Mouse (Mus musculus) intestine, embryonic 15.5 days (tissue): Measurements from ENCODE around the gene Olfr1115. TPM values are rescaled to one million over a fixed set of nuclear protein-coding genes. Genes with fewer than 3 reads are reported as not detected.
"Not testable (repeated sequence)": the region's sequence is repeated elsewhere in the genome, so short reads cannot be mapped to it uniquely, and the experiment has no call there.

Source experiments
- ATAC-seq: fragments of 200-750 bp; cut with Nextera tagmentation; 2 replicates; pipeline ENCODE4 v1.8.0; 2017; ENCODE audit warnings: moderate TSS enrichment, moderate library complexity
- H3K27ac ChIP-seq: fragments of 300-500 bp; sonication (generic); 2 replicates; pipeline ENCODE4 v1.5.1; 2015; ENCODE audit warnings: mild to moderate bottlenecking, inconsistent platforms
- H3K27me3 ChIP-seq: fragments of 300-500 bp; sonication (generic); replicated peaks from 2 replicates; pipeline ENCODE4 v1.6.1; 2015; ENCODE audit warnings: inconsistent platforms
- H3K36me3 ChIP-seq: fragments of 300-500 bp; sonication (generic); 2 replicates; pipeline ENCODE4 v1.6.1; 2015; ENCODE audit warnings: inconsistent platforms
- H3K4me1 ChIP-seq: fragments of 300-500 bp; sonication (generic); replicated peaks from 2 replicates; pipeline ENCODE4 v1.6.1; 2015; ENCODE audit warnings: inconsistent platforms
- H3K4me2 ChIP-seq: fragments of 300-500 bp; sonication (generic); replicated peaks from 2 replicates; pipeline ENCODE4 v1.6.1; 2015; ENCODE audit warnings: mild to moderate bottlenecking, inconsistent platforms
- H3K4me3 ChIP-seq: fragments of 300-500 bp; sonication (generic); replicated peaks from 2 replicates; pipeline ENCODE4 v1.5.1; 2015; ENCODE audit warnings: inconsistent platforms
- H3K9ac ChIP-seq: fragments of 300-500 bp; sonication (generic); 2 replicates; pipeline ENCODE4 v1.6.1; 2015; ENCODE audit warnings: inconsistent platforms
- H3K9me3 ChIP-seq: fragments of 300-500 bp; sonication (generic); 2 replicates; pipeline ENCODE4 v1.6.1; 2016; ENCODE audit warnings: inconsistent platforms
- WGBS: fragments of 180-500 bp; shearing (Covaris S2); methylation state at CpG from one replicate; pipeline ENCODE4 v1.1.7; 2015; 5-methylcytosine and 5-hydroxymethylcytosine counted together
- polyA plus RNA-seq: library from polyadenylated mRNA; unstranded; fragments of >200 nt; fragmentation: Nextera tagmentation; extraction: Ambion mirVana; gene quantifications from 2 replicates; pipeline ENCODE4 v1.2.1, GENCODE M21; 2015

Gene Olfr1115
- polyA plus RNA-seq: not detected in 2 replicates

GRCm38 (mm10) chr2:87247713-87248112, at the start of gene Olfr1115:
TSS of gene Olfr1115 (plus strand) at chr2:87248013.
- 87% methylated on average over 2 of the region's 2 CpGs for WGBS
- Histone ChIP-seq H3K36me3 (no peaks in the 10 kb centered on the region), H3K4me1 (no peaks in the 10 kb centered on the region), H3K9ac (no peak within 1 kb of the TSS), H3K4me3 (no peak within 1 kb of the TSS), H3K4me2 (no peak within 1 kb of the TSS), H3K27me3 (no peaks in the 10 kb centered on the region), H3K9me3 (no peaks in the 10 kb centered on the region), H3K27ac (no peak within 1 kb of the TSS)
- ATAC-seq: no peak

GRCm38 (mm10) chr2:87208670-87209069, 39.1 kb upstream of the Olfr1115 start, which contains the start of gene Olfr1113:
TSS of gene Olfr1113 (plus strand) at chr2:87208970.
- H3K9me3 ChIP-seq: no peaks in the 10 kb centered on the region
- no peak within 1 kb of the TSS for H3K9ac ChIP-seq
- H3K4me2 ChIP-seq: no peak within 1 kb of the TSS
- 82% methylated on average over 2 of the region's 2 CpGs for WGBS
- no peaks in the 10 kb centered on the region for H3K4me1 ChIP-seq
- ATAC-seq: no peak
- no peak within 1 kb of the TSS for H3K4me3 ChIP-seq
- H3K36me3 ChIP-seq: no peaks in the 10 kb centered on the region
- H3K27me3 ChIP-seq: no peaks in the 10 kb centered on the region
- H3K27ac ChIP-seq: no peak within 1 kb of the TSS

- Histone ChIP-seq H3K9me3 (no peaks in the 10 kb centered on the region), H3K27ac (no peak within 1 kb of the TSS), H3K4me3 (no peak within 1 kb of the TSS), H3K36me3 (no peaks in the 10 kb centered on the region), H3K4me1 (no peaks in the 10 kb centered on the region), H3K27me3 (no peaks in the 10 kb centered on the region), H3K9ac (no peak within 1 kb of the TSS), H3K4me2 (no peak within 1 kb of the TSS)
- WGBS: 86% methylated on average over 1 of the region's 1 CpGs
- ATAC-seq: no peak
Measured at GRCm38 (mm10) chr2:87267234-87267633, 19.4 kb downstream of the Olfr1115 start, which contains the start of gene Olfr1116. TSS of gene Olfr1116 (plus strand) at chr2:87267534.

- H3K9me3 ChIP-seq, H3K27ac ChIP-seq, H3K9ac ChIP-seq, H3K36me3 ChIP-seq, ATAC-seq, H3K4me2 ChIP-seq, H3K4me3 ChIP-seq, H3K27me3 ChIP-seq, H3K4me1 ChIP-seq: not testable (repeated sequence)
Measured at GRCm38 (mm10) chr2:87293977-87294376, 46.2 kb downstream of the Olfr1115 start.

Other genes with a start within 250 kb of the Olfr1115 start
- gene Olfr1102, start 249.6 kb upstream of the Olfr1115 start, polyA plus RNA-seq: not detected in 2 replicates
- gene Olfr1104, start 220.9 kb upstream of the Olfr1115 start, polyA plus RNA-seq: not detected in 2 replicates
- gene Olfr1105, start 211.5 kb upstream of the Olfr1115 start, polyA plus RNA-seq: not detected in 2 replicates
- not detected in 2 replicates for gene Olfr1106, start 195.7 kb upstream of the Olfr1115 start, polyA plus RNA-seq
- not detected in 2 replicates for gene Olfr1107, start 172.2 kb upstream of the Olfr1115 start, polyA plus RNA-seq
- gene Olfr1109, start 152.0 kb upstream of the Olfr1115 start, polyA plus RNA-seq: not detected in 2 replicates
- not detected in 2 replicates for gene Olfr259, start 133.4 kb upstream of the Olfr1115 start, polyA plus RNA-seq
- gene Olfr1110, start 107.7 kb upstream of the Olfr1115 start, polyA plus RNA-seq: not detected in 2 replicates
- gene Olfr1111, start 95.4 kb upstream of the Olfr1115 start, polyA plus RNA-seq: not detected in 2 replicates
- gene Olfr1112, start 60.2 kb upstream of the Olfr1115 start, polyA plus RNA-seq: not detected in 2 replicates
- gene Olfr1113, start 39.0 kb upstream of the Olfr1115 start, polyA plus RNA-seq: not detected in 2 replicates
- not detected in 2 replicates for gene Olfr1116, start 19.5 kb downstream of the Olfr1115 start, polyA plus RNA-seq
- gene Olfr1118, start 59.6 kb downstream of the Olfr1115 start, polyA plus RNA-seq: not detected in 2 replicates
- not detected in 2 replicates for gene Olfr1120, start 106.8 kb downstream of the Olfr1115 start, polyA plus RNA-seq
- gene Olfr1121, start 121.9 kb downstream of the Olfr1115 start, polyA plus RNA-seq: not detected in 2 replicates
- gene Olfr1122, start 137.8 kb downstream of the Olfr1115 start, polyA plus RNA-seq: not detected in 2 replicates
- not detected in 2 replicates for gene Olfr1123, start 168.6 kb downstream of the Olfr1115 start, polyA plus RNA-seq
- gene Olfr1124, start 182.3 kb downstream of the Olfr1115 start, polyA plus RNA-seq: 0.09 TPM in 1 of 2 replicates, not detected in the other
- gene Olfr1126, start 205.9 kb downstream of the Olfr1115 start, polyA plus RNA-seq: not detected in 2 replicates
- not detected in 2 replicates for gene Pramel7, start 249.1 kb downstream of the Olfr1115 start, polyA plus RNA-seq